Mouse (Mus musculus) heart, adult 9 months (tissue): ENCODE data around the gene Tnfrsf8.

ENCODE experiments used
- DNase-seq, 2 experiments: peaks; one replicate each; pipeline ENCODE4 v3.0.0; 2022; ENCODE audit warnings: low spot score in 2 of 2

Gene Tnfrsf8

GRCm38 (mm10) chr4:145231732-145232131, 83.2 kb downstream of the Tnfrsf8 start:
- DNase-seq: peak in 1 of 2 experiments; percentile 56

GRCm38 (mm10) chr4:145230647-145231046, 84.3 kb downstream of the Tnfrsf8 start:
- no peak for DNase-seq

- DNase-seq: peak; percentile 59 to 65
Measured at GRCm38 (mm10) chr4:145229524-145230163, 85.3 kb downstream of the Tnfrsf8 start.

GRCm38 (mm10) chr4:145229051-145229450, 85.9 kb downstream of the Tnfrsf8 start:
- DNase-seq: no peak

- no peak for DNase-seq
Measured at GRCm38 (mm10) chr4:145224613-145225012, 90.4 kb downstream of the Tnfrsf8 start.

GRCm38 (mm10) chr4:145222064-145222463, 92.9 kb downstream of the Tnfrsf8 start:
- no peak for DNase-seq

GRCm38 (mm10) chr4:145221379-145221778, 93.6 kb downstream of the Tnfrsf8 start:
- DNase-seq: no peak

GRCm38 (mm10) chr4:145220001-145220400, 95.0 kb downstream of the Tnfrsf8 start:
- no peak for DNase-seq

- DNase-seq: no peak
Measured at GRCm38 (mm10) chr4:145219240-145219985, 95.6 kb downstream of the Tnfrsf8 start.

GRCm38 (mm10) chr4:145217837-145218236, 97.1 kb downstream of the Tnfrsf8 start:
- no peak for DNase-seq
